8 mouse cellular contexts compared by ENCODE assay signal in the genomic region with DNA sequence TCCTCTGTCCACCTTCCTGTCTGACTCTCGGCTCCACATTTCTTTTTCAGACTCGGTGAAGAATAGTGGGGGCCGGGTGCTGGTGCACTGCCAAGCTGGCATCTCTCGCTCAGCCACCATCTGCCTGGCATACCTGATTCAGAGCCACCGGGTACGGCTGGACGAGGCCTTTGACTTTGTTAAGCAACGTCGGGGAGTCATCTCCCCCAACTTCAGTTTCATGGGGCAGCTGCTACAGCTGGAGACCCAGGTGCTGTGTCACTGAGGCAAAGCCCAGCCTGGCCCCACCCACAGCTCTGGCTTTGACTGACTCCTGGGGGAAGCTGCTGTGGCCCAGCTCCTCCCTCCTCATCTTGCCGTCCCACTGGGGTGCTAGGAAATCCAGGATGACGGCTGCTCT. TPM values are rescaled to one million over a fixed set of nuclear protein-coding genes. Genes with fewer than 3 reads are reported as not detected.
DNase-seq lines count a peak whose midpoint lies in the region; ATAC-seq and TF ChIP-seq lines count a peak whose summit lies in the region.
"Had no signal": no experiment of that assay in that cellular context is flagged by ENCODE, and none has a peak within 500 bp of the region (broad histone marks: within the 10 kb centered on the region; RNA-seq: fewer than 3 reads in every experiment).

No protein-coding gene starts in this region.

- no peak overlapping the region for H3K4me3 ChIP-seq in lung, postnatal 0 days (ENCODE audit: low read depth, low read length)
- peak overlapping the region; percentile 56 for H3K4me3 ChIP-seq in limb, embryonic 15.5 days
- peak overlapping the region; percentile 58 for H3K4me3 ChIP-seq in stomach, embryonic 16.5 days (replicated peaks; ENCODE audit: low read length)

- 0 out of 2 replicates have a peak overlapping the region, but pooled peaks have one; percentile 83 for H3K4me2 ChIP-seq in lung, postnatal 0 days (replicated peaks; ENCODE audit: low read depth, low read length)
- H3K4me2 ChIP-seq in limb, embryonic 15.5 days = no peak overlapping the region
- 0 out of 2 replicates have a peak overlapping the region, but pooled peaks have one; percentile 93 for H3K4me2 ChIP-seq in stomach, embryonic 16.5 days (ENCODE audit: low read depth, low read length)

- no peaks in the 10 kb centered on the region for H3K9me3 ChIP-seq in lung, postnatal 0 days (ENCODE audit: low read length)
- no peaks in the 10 kb centered on the region for H3K9me3 ChIP-seq in limb, embryonic 15.5 days
- H3K9me3 ChIP-seq in stomach, embryonic 16.5 days (replicated peaks; ENCODE audit: control insufficient read depth, low read length) = no peaks in the 10 kb centered on the region

- no peak overlapping the region for H3K27ac ChIP-seq in lung, postnatal 0 days (ENCODE audit: low read length)
- H3K27ac ChIP-seq in limb, embryonic 15.5 days = no peak overlapping the region
- no peak overlapping the region for H3K27ac ChIP-seq in stomach, embryonic 16.5 days (ENCODE audit: low read length)

- no peak for DNase-seq in lung, postnatal 0 days (ENCODE audit: low spot score)
- no peak for DNase-seq in lung, postnatal 25 days (ENCODE audit: low spot score)
- DNase-seq in cerebellum, postnatal 14 days = peak; percentile 78 to 82
- DNase-seq in kidney, postnatal 4 days = no peak
- DNase-seq in layer of hippocampus, postnatal 10 days (ENCODE audit: low spot score in 2 of 2) = no peak

- H3K4me1 ChIP-seq in lung, postnatal 0 days (ENCODE audit: insufficient read depth, low read depth, low read length) = no peaks in the 10 kb centered on the region
- peaks cover 17% of the 10 kb centered on the region for H3K4me1 ChIP-seq in limb, embryonic 15.5 days
- H3K4me1 ChIP-seq in stomach, embryonic 16.5 days (ENCODE audit: control insufficient read depth, insufficient read depth, low read length) = peaks cover 4% of the 10 kb centered on the region; the same call in 1 of the 2 replicates

- TF ChIP-seq CTCF in lung, postnatal 0 days (IDR thresholded peaks at IDR 0.05) = no peak

- WGBS in lung, postnatal 0 days = 47% methylated on average over 11 of the region's 11 CpGs
- 69% methylated on average over 11 of the region's 11 CpGs for WGBS in limb, embryonic 15.5 days
- WGBS in stomach, embryonic 16.5 days = 64% methylated on average over 11 of the region's 11 CpGs

- no peaks in the 10 kb centered on the region for H3K36me3 ChIP-seq in lung, postnatal 0 days (ENCODE audit: insufficient read depth, low read length)
- H3K36me3 ChIP-seq in limb, embryonic 15.5 days = no peaks in the 10 kb centered on the region
- H3K36me3 ChIP-seq in stomach, embryonic 16.5 days (ENCODE audit: control insufficient read depth, insufficient read depth, low read length) = no peaks in the 10 kb centered on the region

- no peak overlapping the region for H3K9ac ChIP-seq in lung, postnatal 0 days (replicated peaks; ENCODE audit: low read depth)
- H3K9ac ChIP-seq in limb, embryonic 15.5 days = no peak overlapping the region
- no peak overlapping the region for H3K9ac ChIP-seq in stomach, embryonic 16.5 days (ENCODE audit: low read length)

- no peak for TF ChIP-seq EP300 in lung, postnatal 0 days (IDR thresholded peaks at IDR 0.05)

- ATAC-seq in lung, postnatal 0 days = no peak
- ATAC-seq in limb, embryonic 15.5 days (ENCODE audit: insufficient number of reproducible peaks, low FRiP score, low TSS enrichment, low read depth) = no peak
- ATAC-seq in stomach, embryonic 16.5 days (ENCODE audit: insufficient read depth, low FRiP score) = no peak

- H3K27me3 ChIP-seq in lung, postnatal 0 days (replicated peaks; ENCODE audit: insufficient read depth, low read length) = no peaks in the 10 kb centered on the region; the same call in 1 of the 2 replicates
- H3K27me3 ChIP-seq in limb, embryonic 15.5 days = peaks cover 38% of the 10 kb centered on the region
- peaks cover 20% of the 10 kb centered on the region for H3K27me3 ChIP-seq in stomach, embryonic 16.5 days (ENCODE audit: control insufficient read depth, insufficient read depth, low read length)

RNA-seq across cellular contexts. Expression of gene Astl, which starts 0.9 kb away (rescaled TPM):
- polyA plus RNA-seq in lung, postnatal 0 days (2015; fragmentation: Nextera tagmentation; extraction: Ambion mirVana) = not detected in 2 replicates
- 0.12 and 0.22 TPM in 2 replicates for polyA plus RNA-seq in limb, embryonic 15.5 days (2015; fragmentation: Nextera tagmentation; extraction: Ambion mirVana)
- not detected in 2 replicates for polyA plus RNA-seq in stomach, embryonic 16.5 days (2015; fragmentation: Nextera tagmentation; extraction: Ambion mirVana)
- not detected for total RNA-seq in layer of hippocampus, postnatal 10 days (2021)
- polyA plus RNA-seq: cortical plate, adult 2 months had no signal

RNA-seq across cellular contexts. Expression of gene Dusp2, which starts 1.6 kb away (rescaled TPM):
- polyA plus RNA-seq in lung, postnatal 0 days (2015; fragmentation: Nextera tagmentation; extraction: Ambion mirVana) = 3.6 and 4.3 TPM in 2 replicates
- 7.4 TPM in 2 replicates for polyA plus RNA-seq in limb, embryonic 15.5 days (2015; fragmentation: Nextera tagmentation; extraction: Ambion mirVana)
- 2.5 and 2.9 TPM in 2 replicates for polyA plus RNA-seq in stomach, embryonic 16.5 days (2015; fragmentation: Nextera tagmentation; extraction: Ambion mirVana)
- 1 to 10 TPM; 3.1 to 3.7 TPM for total RNA-seq in layer of hippocampus, postnatal 10 days (2021)

RNA-seq across cellular contexts. Expression of gene Adra2b, which starts 25.5 kb away (rescaled TPM):
- 0.10 and 0.30 TPM in 2 replicates for polyA plus RNA-seq in lung, postnatal 0 days (2015; fragmentation: Nextera tagmentation; extraction: Ambion mirVana)
- polyA plus RNA-seq in limb, embryonic 15.5 days (2015; fragmentation: Nextera tagmentation; extraction: Ambion mirVana) = 0.38 and 0.48 TPM in 2 replicates
- 2.4 and 3.6 TPM in 2 replicates for polyA plus RNA-seq in stomach, embryonic 16.5 days (2015; fragmentation: Nextera tagmentation; extraction: Ambion mirVana)
- under 1 TPM; 0.23 to 0.29 TPM for total RNA-seq in layer of hippocampus, postnatal 10 days (2021)

Comparison
In these comparisons a context has a peak if more than half of its experiments do, and no peak if none do; other contexts are left out.
1. DNase-seq: peak in cerebellum, postnatal 14 days (2 of 2); none in lung, postnatal 0 days (single experiment), lung, postnatal 25 days (single experiment), kidney, postnatal 4 days (0 of 2) and layer of hippocampus, postnatal 10 days (0 of 2).